Mouse (Mus musculus) stomach, embryonic 15.5 days (tissue): ENCODE data around the gene Ube2l6. TPM values are rescaled to one million over a fixed set of nuclear protein-coding genes. Genes with fewer than 3 reads are reported as not detected.
A peak's percentile ranks its signal among the peaks of the same experiment; 100 is the strongest.

ENCODE experiments used
- ATAC-seq: fragments of 200-750 bp; cut with Nextera tagmentation; 2 replicates; pipeline ENCODE4 v1.8.0; 2017; ENCODE audit warnings: low read depth, moderate number of reproducible peaks, moderate TSS enrichment; ENCODE audit not compliant: insufficient read depth, low FRiP score
- H3K27ac ChIP-seq: fragments of 300-500 bp; sonication (generic); 2 replicates; pipeline ENCODE4 v1.5.1; 2015; ENCODE audit warnings: mild to moderate bottlenecking, inconsistent platforms
- H3K27me3 ChIP-seq: fragments of 300-500 bp; sonication (generic); replicated peaks from 2 replicates; pipeline ENCODE4 v1.6.1; 2015; ENCODE audit warnings: inconsistent platforms
- H3K36me3 ChIP-seq: fragments of 300-500 bp; sonication (generic); 2 replicates; pipeline ENCODE4 v1.6.1; 2015; ENCODE audit warnings: inconsistent platforms
- H3K4me1 ChIP-seq: fragments of 300-500 bp; sonication (generic); 2 replicates; pipeline ENCODE4 v1.6.1; 2015; ENCODE audit warnings: inconsistent platforms
- H3K4me2 ChIP-seq: fragments of 300-500 bp; sonication (generic); 2 replicates; pipeline ENCODE4 v1.6.1; 2015; ENCODE audit warnings: mild to moderate bottlenecking, inconsistent platforms
- H3K4me3 ChIP-seq: fragments of 300-500 bp; sonication (generic); replicated peaks from 2 replicates; pipeline ENCODE4 v1.5.1; 2015; ENCODE audit warnings: inconsistent platforms
- H3K9ac ChIP-seq: fragments of 300-500 bp; sonication (generic); 2 replicates; pipeline ENCODE4 v1.6.1; 2015; ENCODE audit warnings: inconsistent platforms
- H3K9me3 ChIP-seq: fragments of 300-500 bp; sonication (generic); 2 replicates; pipeline ENCODE4 v1.6.1; 2016; ENCODE audit warnings: inconsistent platforms
- WGBS: fragments of 180-500 bp; shearing (Covaris S2); methylation state at CpG from one replicate; pipeline ENCODE4 v1.1.7; 2015; 5-methylcytosine and 5-hydroxymethylcytosine counted together
- polyA plus RNA-seq: library from polyadenylated mRNA; unstranded; fragments of >200 nt; fragmentation: Nextera tagmentation; extraction: Ambion mirVana; gene quantifications from 2 replicates; pipeline ENCODE4 v1.2.1, GENCODE M21; 2015

Gene Ube2l6
- 52.7 and 79.0 TPM in 2 replicates for polyA plus RNA-seq

- ATAC-seq = peak; percentile 90
Observed at GRCm38 (mm10) chr2:84798493-84798921, at the start of gene Ube2l6. Gene Ube2l6, plus strand, starts transcription at chr2:84798828.

GRCm38 (mm10) chr2:84750115-84750514, 48.5 kb upstream of the Ube2l6 start:
- no peak overlapping the region for H3K4me3 ChIP-seq
- H3K4me1 ChIP-seq = 0 out of 2 replicates have a peak, but pooled peaks cover 2% of the 10 kb centered on the region
- 46% methylated on average over 6 of the region's 6 CpGs for whole genome bisulfite sequencing
- no peak overlapping the region for H3K9ac ChIP-seq
- no peak overlapping the region for H3K4me2 ChIP-seq
- H3K27me3 ChIP-seq = no peaks in the 10 kb centered on the region
- ATAC-seq = no peak; the same call in 1 of the 2 replicates
- no peaks in the 10 kb centered on the region for H3K36me3 ChIP-seq
- H3K27ac ChIP-seq = peak overlapping the region; percentile 48; the same call in 1 of the 2 replicates
- no peaks in the 10 kb centered on the region for H3K9me3 ChIP-seq

More at GRCm38 (mm10) chr2:84798493-84798921, at the start of gene Ube2l6:
- Histone ChIP-seq H3K9ac (peak within 1 kb of the TSS; percentile 26; the same call in 1 of the 2 replicates), H3K27me3 (no peaks in the 10 kb centered on the region), H3K4me1 (no peaks in the 10 kb centered on the region), H3K27ac (peak within 1 kb of the TSS; percentile 63), H3K36me3 (no peaks in the 10 kb centered on the region), H3K4me2 (peak within 1 kb of the TSS; percentile 84), H3K9me3 (no peaks in the 10 kb centered on the region), H3K4me3 (peak within 1 kb of the TSS; percentile 57)
- WGBS = under 1% methylated on average over 21 of the region's 21 CpGs

GRCm38 (mm10) chr2:84756245-84756644, 42.4 kb upstream of the Ube2l6 start:
- H3K4me3 ChIP-seq = no peak overlapping the region
- H3K36me3 ChIP-seq = no peaks in the 10 kb centered on the region
- no peak overlapping the region for H3K4me2 ChIP-seq
- 74% methylated on average over 5 of the region's 5 CpGs for WGBS
- ATAC-seq = no peak
- H3K27ac ChIP-seq = no peak overlapping the region
- H3K4me1 ChIP-seq = no peaks in the 10 kb centered on the region
- no peak overlapping the region for H3K9ac ChIP-seq
- no peaks in the 10 kb centered on the region for H3K9me3 ChIP-seq
- H3K27me3 ChIP-seq = no peaks in the 10 kb centered on the region

- no peaks in the 10 kb centered on the region for H3K27me3 ChIP-seq
- H3K9me3 ChIP-seq = no peaks in the 10 kb centered on the region
- 54% methylated on average over 7 of the region's 7 CpGs for WGBS
- H3K4me1 ChIP-seq = no peaks in the 10 kb centered on the region
- no peaks in the 10 kb centered on the region for H3K36me3 ChIP-seq
- H3K27ac ChIP-seq = no peak overlapping the region
- H3K9ac ChIP-seq = no peak overlapping the region
- no peak overlapping the region for H3K4me3 ChIP-seq
- no peak overlapping the region for H3K4me2 ChIP-seq
- no peak for ATAC-seq
Observed at GRCm38 (mm10) chr2:84757026-84757682, 41.5 kb upstream of the Ube2l6 start.

- Histone ChIP-seq H3K4me2 (no peak overlapping the region), H3K9me3 (no peaks in the 10 kb centered on the region), H3K4me1 (no peaks in the 10 kb centered on the region), H3K9ac (no peak overlapping the region), H3K27ac (no peak overlapping the region), H3K4me3 (no peak overlapping the region), H3K27me3 (no peaks in the 10 kb centered on the region), H3K36me3 (no peaks in the 10 kb centered on the region)
- WGBS = 1% methylated on average over 2 of the region's 2 CpGs
- ATAC-seq = peak; percentile 53; the same call in 1 of the 2 replicates
Observed at GRCm38 (mm10) chr2:84758542-84759127, 40.0 kb upstream of the Ube2l6 start.

GRCm38 (mm10) chr2:84760777-84761176, 37.9 kb upstream of the Ube2l6 start:
- 64% methylated on average over 8 of the region's 8 CpGs for WGBS
- no peak for ATAC-seq

GRCm38 (mm10) chr2:84761309-84761708, 37.3 kb upstream of the Ube2l6 start:
- no peak for ATAC-seq
- WGBS = 71% methylated on average over 3 of the region's 3 CpGs
- H3K4me2 ChIP-seq = no peak overlapping the region

More at GRCm38 (mm10) chr2:84760777-84761176, 37.9 kb upstream of the Ube2l6 start:
- H3K27me3 ChIP-seq = no peaks in the 10 kb centered on the region
- H3K27ac ChIP-seq = no peak overlapping the region
- no peak overlapping the region for H3K9ac ChIP-seq
- no peaks in the 10 kb centered on the region for H3K4me1 ChIP-seq
- H3K4me3 ChIP-seq = no peak overlapping the region
- no peaks in the 10 kb centered on the region for H3K9me3 ChIP-seq
- no peak overlapping the region for H3K4me2 ChIP-seq
- no peaks in the 10 kb centered on the region for H3K36me3 ChIP-seq

GRCm38 (mm10) chr2:84761840-84762239, 36.8 kb upstream of the Ube2l6 start:
- WGBS = 84% methylated on average over 1 of the region's 1 CpGs

More at GRCm38 (mm10) chr2:84761309-84761708, 37.3 kb upstream of the Ube2l6 start:
- Histone ChIP-seq H3K9me3 (no peaks in the 10 kb centered on the region), H3K27me3 (no peaks in the 10 kb centered on the region), H3K9ac (no peak overlapping the region), H3K4me1 (no peaks in the 10 kb centered on the region), H3K36me3 (no peaks in the 10 kb centered on the region), H3K27ac (no peak overlapping the region), H3K4me3 (no peak overlapping the region)

GRCm38 (mm10) chr2:84762295-84762694, 36.3 kb upstream of the Ube2l6 start:
- H3K9ac ChIP-seq = no peak overlapping the region
- no peak overlapping the region for H3K27ac ChIP-seq
- H3K9me3 ChIP-seq = no peaks in the 10 kb centered on the region
- 53% methylated on average over 4 of the region's 4 CpGs for WGBS
- no peaks in the 10 kb centered on the region for H3K4me1 ChIP-seq
- no peak overlapping the region for H3K4me2 ChIP-seq
- H3K4me3 ChIP-seq = no peak overlapping the region
- no peaks in the 10 kb centered on the region for H3K27me3 ChIP-seq
- H3K36me3 ChIP-seq = 0 out of 2 replicates have a peak, but pooled peaks cover 2% of the 10 kb centered on the region
- ATAC-seq = no peak

More at GRCm38 (mm10) chr2:84761840-84762239, 36.8 kb upstream of the Ube2l6 start:
- H3K9ac ChIP-seq = no peak overlapping the region
- no peaks in the 10 kb centered on the region for H3K4me1 ChIP-seq
- H3K4me2 ChIP-seq = no peak overlapping the region
- ATAC-seq = no peak
- H3K36me3 ChIP-seq = 0 out of 2 replicates have a peak, but pooled peaks cover 2% of the 10 kb centered on the region
- H3K9me3 ChIP-seq = no peaks in the 10 kb centered on the region
- H3K27me3 ChIP-seq = no peaks in the 10 kb centered on the region
- H3K27ac ChIP-seq = no peak overlapping the region
- H3K4me3 ChIP-seq = no peak overlapping the region

- H3K9me3 ChIP-seq = no peaks in the 10 kb centered on the region
- H3K36me3 ChIP-seq = 0 out of 2 replicates have a peak, but pooled peaks cover 2% of the 10 kb centered on the region
- no peak overlapping the region for H3K27ac ChIP-seq
- no peaks in the 10 kb centered on the region for H3K4me1 ChIP-seq
- no peak overlapping the region for H3K4me3 ChIP-seq
- no peak overlapping the region for H3K9ac ChIP-seq
- H3K4me2 ChIP-seq = no peak overlapping the region
- ATAC-seq = no peak
- H3K27me3 ChIP-seq = no peaks in the 10 kb centered on the region
- WGBS = 45% methylated on average over 1 of the region's 1 CpGs
Observed at GRCm38 (mm10) chr2:84762818-84763217, 35.8 kb upstream of the Ube2l6 start.

GRCm38 (mm10) chr2:84770501-84770900, 28.1 kb upstream of the Ube2l6 start:
- no peaks in the 10 kb centered on the region for H3K9me3 ChIP-seq
- no peak for ATAC-seq
- 0 out of 2 replicates have a peak, but pooled peaks cover 2% of the 10 kb centered on the region for H3K36me3 ChIP-seq
- H3K4me3 ChIP-seq = no peak overlapping the region
- H3K9ac ChIP-seq = no peak overlapping the region
- H3K27me3 ChIP-seq = no peaks in the 10 kb centered on the region
- H3K4me1 ChIP-seq = peaks cover 4% of the 10 kb centered on the region; the same call in 1 of the 2 replicates
- 68% methylated on average over 6 of the region's 6 CpGs for WGBS
- no peak overlapping the region for H3K4me2 ChIP-seq
- H3K27ac ChIP-seq = no peak overlapping the region

GRCm38 (mm10) chr2:84772454-84772853, 26.2 kb upstream of the Ube2l6 start:
- H3K4me3 ChIP-seq = no peak overlapping the region
- no peaks in the 10 kb centered on the region for H3K27me3 ChIP-seq
- no peaks in the 10 kb centered on the region for H3K9me3 ChIP-seq
- H3K27ac ChIP-seq = no peak overlapping the region
- H3K4me2 ChIP-seq = no peak overlapping the region
- H3K9ac ChIP-seq = no peak overlapping the region
- no peak for ATAC-seq
- H3K36me3 ChIP-seq = no peaks in the 10 kb centered on the region
- peaks cover 6% of the 10 kb centered on the region; the same call in 1 of the 2 replicates for H3K4me1 ChIP-seq
- 86% methylated on average over 4 of the region's 4 CpGs for WGBS
